Mouse (Mus musculus) olfactory bulb, adult 2 months (tissue): Measurements from ENCODE around the gene Cacna1a. TPM values are rescaled to one million over a fixed set of nuclear protein-coding genes. Genes with fewer than 3 reads are reported as not detected.

Experiments
- H3K27ac ChIP-seq: fragments of 200-500 bp; 2 replicates; pipeline ENCODE4 v1.5.1; 2012; ENCODE audit warnings: low read depth, low read length; ENCODE audit not compliant: insufficient read depth
- H3K4me1 ChIP-seq: fragments of 200-500 bp; 2 replicates; pipeline ENCODE4 v1.6.1; 2012; ENCODE audit warnings: low read length; ENCODE audit not compliant: control insufficient read depth, insufficient read depth
- H3K4me3 ChIP-seq: fragments of 200-500 bp; 2 replicates; pipeline ENCODE4 v1.5.1; 2012; ENCODE audit warnings: mild to moderate bottlenecking, low read depth, low read length, moderate library complexity; ENCODE audit not compliant: insufficient read depth
- CTCF ChIP-seq: fragments of 200-500 bp; IDR thresholded peaks from 2 replicates; pipeline ENCODE4 v1.5.1; 2012; ENCODE audit warnings: low read depth, mild to moderate bottlenecking, low read length, moderate library complexity; ENCODE audit not compliant: insufficient read depth
- POLR2A ChIP-seq: fragments of 200-500 bp; IDR thresholded peaks from 2 replicates; pipeline ENCODE4 v1.6.1; 2012; ENCODE audit warnings: mild to moderate bottlenecking, low read depth, low read length, moderate library complexity; ENCODE audit not compliant: insufficient read depth
- WGBS: fragments of 180-500 bp; shearing (Covaris S2); methylation state at CpG from one replicate; pipeline ENCODE4 v1.1.7; 2018; 5-methylcytosine and 5-hydroxymethylcytosine counted together
- polyA plus RNA-seq: library from polyadenylated mRNA; stranded (reverse); fragments of >200 nt; gene quantifications from 2 replicates; pipeline ENCODE4 v1.2.4, GENCODE M21; 2012; ENCODE audit warnings: low replicate concordance; ENCODE audit not compliant: missing spikeins, insufficient read depth, insufficient read length

Cacna1a gene
- polyA plus RNA-seq, 1 experiment, result not detected

GRCm38 (mm10) chr8:84639162-84640009, 251.1 kb downstream of the Cacna1a start:
- Histone ChIP-seq H3K4me3 (peak overlapping the region; percentile 57), H3K4me1 (peaks cover 5% of the 10 kb centered on the region), H3K27ac (0 out of 2 replicates have a peak overlapping the region, but pooled peaks have one; percentile 11)
- WGBS, result 4% methylated on average over 106 of the region's 106 CpGs
- peak; percentile 80 for TF ChIP-seq CTCF
- peak; percentile 74 for TF ChIP-seq POLR2A

DNA sequence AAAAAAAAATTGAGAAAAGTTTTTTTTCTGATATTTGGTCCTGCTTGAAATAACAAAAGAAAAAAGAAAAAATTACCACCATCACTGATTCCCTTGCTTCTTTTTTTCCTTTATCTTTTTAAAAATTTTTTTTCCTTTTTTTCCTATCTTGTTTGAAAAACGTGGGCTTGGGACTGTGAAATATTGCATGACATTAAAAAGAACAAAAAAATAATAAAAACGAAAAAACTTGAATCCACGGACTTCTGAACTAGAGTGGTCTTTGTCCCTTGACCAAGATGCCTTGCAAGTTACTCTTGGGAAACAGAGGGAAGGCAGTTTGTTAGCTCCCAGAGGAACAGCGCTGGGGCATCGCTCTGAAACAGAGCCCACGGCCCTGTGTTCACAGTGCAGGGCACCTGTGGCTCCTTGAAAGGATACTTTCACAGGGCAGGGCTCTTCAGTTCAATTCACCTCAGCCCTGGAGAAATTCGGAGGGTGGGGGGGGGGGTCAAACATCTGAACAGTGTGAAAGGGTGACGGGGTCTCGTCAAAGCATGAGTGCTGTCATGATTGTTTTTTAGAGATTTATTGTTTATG, 251.9 kb downstream of the Cacna1a start:
- no peak overlapping the region for H3K27ac ChIP-seq
- H3K4me1 ChIP-seq, result peaks cover 5% of the 10 kb centered on the region
- TF ChIP-seq CTCF (no peak), POLR2A (no peak)
- WGBS, result 23% methylated on average over 9 of the region's 9 CpGs
- H3K4me3 ChIP-seq, result peak overlapping the region; percentile 47; the same call in 1 of the 2 replicates

DNA sequence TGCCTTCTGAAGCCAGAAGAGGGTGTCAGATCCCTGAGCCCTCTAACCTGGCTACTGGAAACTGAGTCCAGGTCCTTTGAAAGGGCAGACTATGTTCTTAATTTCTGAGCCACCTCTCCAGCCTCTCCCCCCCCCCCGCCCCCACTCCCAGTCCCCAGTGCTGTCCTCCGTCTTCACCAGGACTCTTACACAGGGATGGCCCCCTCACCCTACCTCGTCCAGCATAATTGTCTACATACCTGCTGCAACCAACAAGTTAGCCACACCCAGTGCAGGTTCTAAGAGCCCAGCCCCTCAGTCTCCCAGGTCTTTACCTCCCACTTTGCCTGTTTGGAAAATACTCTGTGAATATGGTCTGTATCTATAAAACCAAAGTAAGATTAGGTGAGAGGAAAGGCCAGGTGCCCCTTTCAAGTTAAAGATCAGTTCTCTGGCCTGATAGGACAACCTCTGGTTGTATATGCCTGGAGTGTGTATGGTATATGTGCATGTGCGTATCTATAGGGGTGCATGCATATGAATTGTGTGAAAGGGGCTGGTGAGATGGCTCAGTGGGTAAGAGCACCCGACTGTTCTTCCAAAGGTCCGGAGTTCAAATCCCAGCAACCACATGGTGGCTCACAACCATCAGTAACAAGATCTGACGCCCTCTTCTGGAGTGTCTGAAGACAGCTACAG, 252.5 kb downstream of the Cacna1a start:
- Histone ChIP-seq H3K27ac (no peak overlapping the region), H3K4me1 (peaks cover 5% of the 10 kb centered on the region), H3K4me3 (no peak overlapping the region)
- 74% methylated on average over 7 of the region's 7 CpGs for WGBS
- TF ChIP-seq POLR2A (no peak), CTCF (no peak)

DNA sequence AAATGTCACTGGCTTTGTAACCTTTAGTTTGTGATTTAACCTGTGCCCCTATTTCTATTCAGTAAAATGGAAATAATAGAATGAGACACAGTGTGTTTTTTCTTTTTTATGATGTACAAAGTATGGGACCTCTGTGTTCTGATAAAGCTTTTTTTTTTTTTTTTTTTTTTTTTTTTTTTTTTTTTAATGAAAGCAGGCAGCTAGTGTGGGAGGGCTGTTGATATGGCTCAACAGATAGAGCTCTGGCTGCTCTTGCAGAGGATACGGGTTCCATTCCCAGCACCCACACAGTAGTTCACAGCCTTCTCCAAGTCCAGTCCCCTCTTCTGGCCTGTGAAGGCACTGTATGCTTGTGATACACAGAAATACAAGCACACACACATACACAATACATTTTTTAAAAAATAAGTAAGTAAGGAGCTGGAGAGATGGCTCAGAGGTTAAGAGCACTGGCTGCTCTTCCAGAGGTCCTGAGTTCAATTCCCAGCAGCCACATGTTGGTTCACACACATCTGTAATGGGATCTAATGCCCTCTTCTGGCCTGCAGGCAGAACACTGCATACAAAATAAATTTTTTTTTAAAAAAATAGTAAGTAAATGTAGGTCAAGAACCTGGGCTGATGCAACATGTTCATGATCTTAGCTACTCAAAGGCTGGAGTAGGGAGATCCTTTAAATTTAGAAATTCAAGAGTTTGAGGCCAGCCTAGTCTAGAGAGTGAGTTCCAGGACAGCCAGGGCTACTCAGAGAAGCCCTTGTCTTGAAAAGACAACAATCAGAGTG, 253.5 kb downstream of the Cacna1a start:
- Histone ChIP-seq H3K27ac (no peak overlapping the region), H3K4me3 (no peak overlapping the region), H3K4me1 (peaks cover 5% of the 10 kb centered on the region)
- 75% methylated on average over 1 of the region's 1 CpGs for WGBS
- TF ChIP-seq CTCF, result no peak
- no peak for TF ChIP-seq POLR2A

DNA sequence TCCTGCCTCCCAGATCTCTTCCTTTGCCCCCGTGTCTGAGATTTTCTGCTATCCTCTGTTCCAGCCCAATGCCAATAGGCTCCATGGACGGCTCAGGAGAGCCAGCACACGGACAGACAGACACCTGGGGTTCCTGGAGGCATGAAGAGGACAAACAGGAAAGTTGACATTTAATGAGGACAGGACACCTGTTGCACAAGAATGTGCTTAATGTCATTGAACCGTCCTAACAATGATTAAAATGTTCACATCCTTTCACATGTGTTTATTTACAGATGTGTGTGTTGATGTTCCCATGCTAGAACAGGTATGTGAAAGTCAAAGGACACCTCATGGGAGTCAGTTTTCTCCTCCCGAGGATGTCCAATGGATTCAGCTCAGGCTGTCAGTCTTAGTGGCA, 254.8 kb downstream of the Cacna1a start:
- no peak overlapping the region for H3K4me3 ChIP-seq
- 79% methylated on average over 5 of the region's 5 CpGs for WGBS
- H3K27ac ChIP-seq, result no peak overlapping the region
- TF ChIP-seq POLR2A (no peak), CTCF (no peak)
- H3K4me1 ChIP-seq, result peaks cover 10% of the 10 kb centered on the region

GRCm38 (mm10) chr8:84646800-84647199, 258.6 kb downstream of the Cacna1a start:
- WGBS, result 59% methylated on average over 6 of the region's 6 CpGs
- Histone ChIP-seq H3K27ac (no peak overlapping the region), H3K4me1 (peaks cover 5% of the 10 kb centered on the region; the same call in 1 of the 2 replicates), H3K4me3 (no peak overlapping the region)
- TF ChIP-seq CTCF, result no peak
- TF ChIP-seq POLR2A, result no peak

DNA sequence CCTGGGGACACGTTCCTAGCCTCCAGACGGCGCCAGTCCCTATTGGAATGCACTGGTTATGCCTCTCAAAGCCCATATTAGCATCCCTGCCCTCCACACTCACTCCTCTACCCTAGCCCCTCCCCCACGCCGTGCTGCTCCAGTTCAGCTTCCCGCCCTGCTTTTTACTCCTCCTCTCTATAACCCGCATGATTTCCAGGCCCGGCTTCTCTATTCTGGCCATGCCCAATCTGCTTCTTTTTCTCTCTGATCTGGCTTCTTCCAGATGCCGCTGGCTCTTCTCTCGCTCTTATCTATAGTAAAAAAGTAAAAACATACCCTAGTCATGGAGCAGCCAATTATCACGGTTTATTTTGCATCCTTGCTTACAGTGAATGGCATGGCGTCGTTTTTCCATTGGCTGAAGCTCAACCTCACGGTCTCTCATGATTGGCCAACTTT, 259.2 kb downstream of the Cacna1a start:
- 5% methylated on average over 14 of the region's 14 CpGs for WGBS
- Histone ChIP-seq H3K4me1 (peaks cover 5% of the 10 kb centered on the region; the same call in 1 of the 2 replicates), H3K4me3 (no peak overlapping the region), H3K27ac (no peak overlapping the region)
- TF ChIP-seq POLR2A (no peak), CTCF (no peak)

DNA sequence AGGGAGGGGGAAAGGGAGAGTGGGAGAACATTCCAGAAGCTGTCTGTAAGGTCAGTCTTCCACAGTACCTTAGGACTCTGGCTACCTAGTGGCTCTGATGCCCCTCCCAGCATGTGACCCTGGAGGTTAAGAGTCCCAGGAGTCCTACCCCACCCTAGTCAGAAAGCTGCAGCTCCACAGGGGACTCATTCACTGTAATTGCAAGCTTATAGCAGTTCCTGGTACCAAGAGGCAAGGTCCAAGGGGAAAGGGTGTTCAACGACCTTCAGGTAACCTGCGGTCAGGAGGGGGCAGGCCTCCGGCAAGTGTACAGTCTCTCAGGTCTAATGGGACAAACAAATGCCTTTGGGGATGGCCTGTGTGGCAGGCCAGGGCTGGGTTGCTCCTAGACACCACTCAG, 262.0 kb downstream of the Cacna1a start:
- no peak overlapping the region for H3K27ac ChIP-seq
- H3K4me1 ChIP-seq, result peaks cover 5% of the 10 kb centered on the region; the same call in 1 of the 2 replicates
- 64% methylated on average over 3 of the region's 3 CpGs for WGBS
- no peak overlapping the region for H3K4me3 ChIP-seq
- TF ChIP-seq CTCF (no peak), POLR2A (no peak)
